Mouse (Mus musculus): Measurements from ENCODE around the gene Snap91.

Snap91 gene

DNA sequence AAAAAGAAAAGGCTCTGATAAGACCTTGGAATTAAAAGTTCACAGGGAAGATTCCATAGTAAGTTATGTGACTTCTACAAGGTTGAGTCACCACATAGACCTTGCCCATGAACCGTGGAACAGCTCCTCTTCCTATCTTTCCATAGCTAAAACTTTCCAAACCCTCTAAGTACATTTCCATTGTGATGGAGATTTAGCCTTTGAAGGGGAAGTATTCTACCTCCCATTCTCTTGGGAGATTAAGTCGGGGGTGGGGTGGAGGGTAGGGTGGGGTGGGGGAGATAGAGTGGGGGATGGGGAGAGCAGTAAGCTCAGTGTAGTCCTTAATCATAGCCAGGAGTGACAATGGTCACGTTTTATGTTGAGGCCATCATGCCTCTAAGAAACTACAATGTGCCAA lies 140.5 kb downstream of the Snap91 start:
- no peak for DNase-seq

DNA sequence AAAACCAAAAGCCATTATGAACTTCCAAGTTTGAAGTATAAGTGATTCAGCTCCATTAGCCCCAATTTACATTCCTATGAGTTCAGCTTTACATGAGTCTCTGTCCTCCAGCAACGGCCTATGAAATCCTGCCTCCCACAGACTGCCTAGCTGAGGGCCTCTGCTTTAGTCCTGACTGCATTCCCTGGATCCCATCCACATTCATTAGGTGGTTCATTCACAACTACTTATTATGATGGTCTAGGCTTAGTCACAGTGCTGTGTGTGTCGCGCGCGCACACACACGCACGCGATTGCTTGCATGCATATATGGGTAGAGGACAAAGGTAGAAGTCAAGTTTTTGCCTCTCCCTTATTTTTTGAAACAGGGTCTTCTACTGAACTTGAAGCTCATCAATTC lies 141.7 kb downstream of the Snap91 start:
- DNase-seq: no peak

DNA sequence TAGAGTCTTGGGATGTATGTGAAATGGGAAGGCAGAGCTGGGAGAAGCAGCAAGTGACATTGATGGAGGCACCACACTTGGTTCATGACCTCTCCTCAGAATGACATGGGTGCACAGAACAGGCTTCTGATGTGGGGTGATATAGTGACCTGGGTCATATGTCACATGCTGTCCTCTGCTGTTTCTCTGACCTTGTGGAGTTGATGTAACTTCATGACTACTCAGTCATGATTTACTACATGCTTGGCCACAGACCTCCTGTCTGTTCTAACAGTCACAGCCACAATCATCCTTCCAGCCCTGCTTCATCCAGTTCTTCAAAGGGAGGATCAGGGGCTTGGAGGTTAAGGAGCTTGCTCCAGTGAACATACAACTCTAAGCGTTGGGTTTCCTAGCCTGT lies 142.4 kb downstream of the Snap91 start:
- no peak for DNase-seq

DNA sequence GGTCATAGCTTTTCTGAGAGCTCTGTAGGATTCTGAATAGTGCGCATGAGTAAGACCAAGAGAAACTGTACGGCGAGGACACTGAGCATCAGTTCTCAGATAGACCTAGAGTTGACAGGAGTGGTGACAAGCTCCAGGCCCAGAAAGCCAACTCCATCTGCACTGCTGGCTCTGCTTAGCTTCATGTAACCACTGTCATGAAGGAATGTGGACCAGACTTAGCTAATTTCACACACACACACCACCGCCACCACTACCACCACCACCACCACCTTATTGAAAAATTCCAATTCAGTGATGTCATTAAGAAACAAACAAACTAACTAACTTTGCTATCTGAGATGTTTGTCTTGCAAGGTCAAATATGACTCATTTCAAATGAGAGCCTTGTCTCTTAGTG lies 143.5 kb downstream of the Snap91 start:
- no peak for DNase-seq

DNA sequence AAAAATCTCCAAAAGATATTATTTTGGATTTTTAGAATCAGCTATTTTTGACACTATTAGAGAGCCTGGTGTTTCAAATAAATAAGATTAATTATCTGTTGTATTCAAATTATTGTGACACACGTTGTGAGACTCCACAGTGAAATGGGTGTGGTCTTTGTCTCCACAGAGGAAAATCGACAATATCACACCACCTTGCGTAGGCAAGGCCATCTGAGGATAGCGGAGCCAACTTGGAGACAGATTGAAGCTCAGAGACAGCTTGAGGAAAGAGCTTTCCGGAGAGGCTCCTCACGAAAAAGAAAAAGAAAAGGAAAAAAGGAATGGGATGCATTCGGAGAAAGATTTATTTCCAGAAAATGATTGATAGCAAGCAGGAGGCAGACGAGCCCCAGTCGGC lies 145.7 kb downstream of the Snap91 start:
- DNase-seq: no peak

DNA sequence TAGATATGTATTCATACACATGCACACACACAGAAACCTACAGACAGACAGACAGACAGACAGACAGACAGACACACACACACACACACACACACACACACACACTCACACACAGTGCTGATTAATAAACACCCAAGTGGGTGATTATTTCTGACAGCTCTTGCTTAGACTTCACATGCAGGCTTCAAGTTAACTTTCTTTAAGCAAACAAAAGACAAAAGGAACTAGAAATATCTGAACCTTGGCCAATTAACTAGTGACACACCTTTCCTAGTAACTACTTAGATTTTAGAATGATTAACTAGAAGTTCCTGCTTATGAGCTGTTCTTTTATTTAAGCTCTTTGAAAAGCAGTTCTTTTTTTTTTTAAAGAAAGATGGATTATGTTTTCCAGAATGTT lies 146.1 kb downstream of the Snap91 start:
- no peak for DNase-seq

DNA sequence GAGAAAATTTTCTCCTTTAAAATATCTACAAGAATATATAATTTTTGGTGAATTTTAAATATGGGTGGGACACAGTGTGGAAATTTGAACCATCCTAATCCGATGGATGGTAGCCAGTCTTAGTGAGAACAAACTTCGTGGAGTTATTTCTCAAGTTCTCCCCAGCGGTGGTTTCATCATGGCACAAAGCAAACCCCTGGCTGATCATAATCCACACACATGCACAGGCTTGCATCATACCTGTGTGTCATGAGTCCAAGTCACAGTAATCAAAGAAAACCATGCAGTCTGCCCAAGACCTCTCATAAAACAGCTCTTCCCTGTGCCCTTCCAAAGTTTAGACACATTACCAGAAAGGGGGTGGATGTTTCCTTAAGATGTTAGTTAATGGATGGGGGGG lies 150.6 kb downstream of the Snap91 start:
- DNase-seq: no peak

DNA sequence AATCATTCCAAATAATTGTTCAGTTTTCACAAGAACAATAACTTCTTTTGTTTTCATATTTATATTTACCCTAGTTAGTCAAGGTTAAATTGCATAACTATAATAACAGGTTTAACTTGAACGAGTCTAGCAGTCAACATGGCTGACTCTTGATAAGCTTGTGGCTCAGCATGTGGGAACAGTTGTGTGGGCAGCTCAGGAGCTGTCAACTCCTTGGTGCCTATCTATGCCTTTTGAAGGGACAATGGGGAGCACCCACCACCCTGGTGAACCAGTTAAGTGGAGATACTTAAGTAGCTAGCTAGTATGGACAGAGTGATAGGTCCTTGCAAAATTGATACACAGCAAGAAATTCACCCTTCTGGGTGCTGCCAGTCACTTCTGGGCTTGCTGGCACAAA lies 151.4 kb downstream of the Snap91 start:
- no peak for DNase-seq

DNA sequence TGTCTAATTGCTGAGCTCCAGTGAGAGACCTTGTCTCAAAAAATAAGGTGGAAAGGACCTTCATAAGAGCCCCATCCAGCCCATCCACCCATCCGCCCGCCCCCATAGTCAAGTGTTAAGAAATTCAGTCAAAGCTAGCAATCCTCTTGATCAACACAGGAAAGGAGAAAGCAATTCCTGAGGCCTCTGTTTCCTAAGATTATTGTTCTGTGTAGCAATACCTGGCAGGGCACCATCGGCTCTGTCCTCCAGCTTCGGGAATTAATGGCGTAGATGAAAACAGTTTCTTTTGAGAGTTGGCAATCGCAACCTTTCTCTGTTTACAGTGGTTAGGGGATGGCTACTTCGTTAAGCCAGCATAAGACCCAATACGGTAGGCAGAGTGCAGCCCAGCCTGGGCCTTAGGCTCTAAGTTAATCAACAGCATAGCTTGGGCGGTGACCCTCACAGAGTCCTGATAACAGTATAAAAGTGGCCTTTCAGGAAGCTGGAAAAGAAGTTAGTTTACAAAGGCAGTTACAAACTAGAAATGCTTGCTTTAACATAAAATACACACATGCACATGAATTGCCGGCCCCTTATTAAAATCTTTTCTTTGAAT lies 152.1 kb downstream of the Snap91 start:
- no peak for DNase-seq

DNA sequence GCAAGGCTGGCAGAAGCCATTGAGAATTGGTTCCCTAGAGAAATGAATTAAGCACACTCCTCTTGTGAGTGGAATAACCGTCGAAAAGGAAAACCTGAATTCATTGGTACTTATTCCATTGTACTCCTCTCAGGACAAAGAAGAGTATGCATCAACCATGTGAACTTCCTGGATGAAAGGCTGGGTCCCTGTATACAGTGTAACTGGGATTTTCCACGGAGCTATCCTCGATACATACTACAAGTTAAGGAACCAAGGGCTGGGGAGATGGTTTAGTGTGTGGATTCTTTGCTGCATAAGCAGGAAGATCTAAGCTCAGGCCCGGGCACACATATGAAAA lies 154.1 kb downstream of the Snap91 start:
- DNase-seq: no peak

DNA sequence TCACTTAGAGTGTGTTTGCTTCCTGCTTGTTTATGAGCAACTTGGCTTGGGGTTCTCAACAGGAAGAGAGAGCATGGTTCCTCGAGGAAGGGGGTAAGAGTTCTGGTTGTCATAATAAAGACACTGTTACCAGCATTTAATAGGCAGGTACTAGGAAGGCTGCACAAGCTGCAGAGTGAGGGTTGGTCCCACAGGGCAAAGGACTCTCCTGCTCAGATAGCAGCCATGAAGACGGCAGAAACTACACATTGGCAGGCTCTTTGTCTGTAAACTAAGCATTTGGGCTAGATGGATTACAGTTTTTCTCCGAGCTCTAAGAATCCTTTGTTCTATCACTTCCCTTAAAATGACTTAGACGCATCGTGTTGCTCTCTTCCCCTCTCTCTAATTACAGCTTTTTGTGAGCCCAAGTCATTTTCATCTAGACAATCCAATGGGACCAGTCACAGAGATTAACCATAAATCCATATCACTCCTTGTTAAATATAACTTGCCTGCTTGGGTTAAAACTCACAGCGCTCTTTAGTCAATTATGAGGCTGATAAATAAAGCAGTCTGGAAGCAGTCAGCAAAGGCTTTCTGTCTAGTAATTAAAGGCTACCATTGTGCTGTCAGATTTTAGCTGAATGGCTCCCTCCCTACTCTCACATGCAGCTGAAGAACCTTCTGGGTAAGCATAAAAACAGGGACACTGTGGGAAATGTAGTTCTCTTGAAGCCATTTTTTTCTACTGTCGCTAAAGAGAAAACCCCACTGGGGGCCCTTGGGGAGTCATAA lies 154.7 kb downstream of the Snap91 start:
- no peak for DNase-seq

DNA sequence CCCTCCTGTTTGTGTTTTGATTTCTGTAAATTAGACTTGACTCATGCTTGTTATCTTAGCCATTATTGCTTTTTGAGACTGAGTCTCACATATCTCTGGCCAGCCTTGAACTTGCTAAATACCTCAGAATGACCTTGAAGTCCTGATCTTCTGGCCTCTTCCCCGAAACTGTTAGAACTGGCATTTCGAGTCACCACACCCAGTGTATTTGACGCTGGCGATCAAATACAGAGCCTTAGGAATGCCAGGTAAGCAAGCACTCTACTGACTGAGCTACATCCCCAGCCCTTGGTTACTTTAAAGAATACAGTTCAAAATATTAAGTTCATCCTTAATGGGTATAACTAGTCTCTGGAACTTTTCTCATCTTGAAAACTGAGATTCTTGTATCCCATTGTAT lies 155.4 kb downstream of the Snap91 start:
- no peak for DNase-seq

DNA sequence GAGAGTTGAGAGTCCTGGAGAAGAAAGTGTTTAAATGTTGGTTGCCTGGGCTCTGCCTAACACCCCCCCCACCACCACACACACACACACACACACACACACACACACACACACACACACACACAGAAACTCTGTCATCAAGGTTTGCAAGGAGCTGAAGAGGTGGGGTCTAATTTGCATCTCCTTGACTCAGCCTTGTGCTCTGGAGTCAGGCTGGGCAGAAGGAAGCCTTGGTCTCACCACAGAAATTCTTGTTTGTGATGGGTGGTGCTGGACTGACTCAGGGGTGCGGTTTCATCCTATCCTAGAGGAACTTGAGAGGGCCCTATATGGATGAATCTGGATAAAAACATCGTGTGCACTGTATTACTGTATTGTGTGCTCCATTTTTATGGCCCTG lies 159.7 kb downstream of the Snap91 start:
- DNase-seq: no peak

DNA sequence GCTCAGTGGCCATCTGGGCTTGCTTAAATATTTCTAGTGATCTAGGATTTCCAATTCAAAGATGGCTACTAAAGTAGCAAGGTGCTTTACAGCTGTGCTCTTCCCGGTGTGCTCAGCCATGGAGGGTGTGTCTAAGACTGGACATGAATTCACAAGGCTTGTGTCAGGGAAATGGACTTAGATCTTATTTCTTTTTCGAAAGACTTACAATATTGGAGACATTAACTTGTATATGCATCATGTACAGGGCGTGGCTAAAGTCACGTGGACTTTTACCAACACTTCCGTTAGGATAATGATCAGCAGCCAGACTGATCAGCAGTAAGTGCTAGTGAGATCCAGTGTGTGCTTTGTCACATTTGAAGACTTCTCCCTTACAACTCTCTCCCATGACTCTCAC lies 160.2 kb downstream of the Snap91 start:
- DNase-seq: no peak

DNA sequence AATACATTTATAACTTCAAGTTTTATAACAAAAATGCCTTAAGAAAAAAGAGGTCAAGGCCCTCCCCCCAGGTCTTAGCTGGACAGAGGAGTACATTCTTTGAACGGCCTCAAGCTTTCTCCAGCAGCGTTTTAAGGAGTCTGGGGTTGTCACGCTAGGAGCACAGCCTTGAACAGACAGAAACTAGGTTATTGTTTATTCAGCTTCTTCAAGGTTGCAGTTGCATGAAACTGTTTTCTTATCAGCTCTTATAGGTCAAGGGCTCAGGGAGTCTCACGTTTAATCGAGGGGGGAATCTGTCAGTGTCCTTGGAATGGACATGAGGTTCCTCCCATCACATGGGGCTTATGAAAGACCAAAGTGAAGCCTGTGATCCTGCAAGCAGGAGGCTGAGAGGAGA lies 163.3 kb downstream of the Snap91 start:
- DNase-seq: no peak

DNA sequence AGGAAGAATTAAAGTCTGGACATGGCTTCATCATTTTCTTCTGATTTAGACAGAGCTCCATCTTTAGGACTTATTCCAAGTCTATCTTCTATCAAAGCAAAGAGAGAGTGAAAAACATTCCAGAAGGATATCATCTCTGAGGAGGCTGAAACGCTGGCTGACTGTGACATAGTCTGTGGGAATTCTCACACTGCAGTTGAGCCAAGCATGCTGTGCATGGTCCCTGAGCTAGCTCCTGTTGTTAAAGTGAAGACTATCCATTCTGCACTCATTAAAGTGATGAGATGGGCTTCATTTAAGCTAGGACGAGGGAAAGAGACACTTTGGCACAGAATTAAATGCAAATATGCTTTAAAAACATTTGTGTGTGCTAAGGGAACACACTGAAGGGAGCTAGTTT lies 163.9 kb downstream of the Snap91 start:
- DNase-seq: no peak
